Mouse (Mus musculus): ENCODE results near the gene Zpbp2.

Gene Zpbp2

GRCm38 (mm10) chr11:98586892-98587563 lies 36.1 kb downstream of the Zpbp2 start, which contains the start of gene Ormdl3:
Gene Ormdl3 (minus strand): TSS chr11:98587368.
- in situ Hi-C loops (cut with MboI; ENCODE audit: unreplicated experiment in 2 of 2), result loop anchor here in 1 of 2 experiments (25.0 kb wide), 1 partner anchor 800 kb away; the partner anchor contains the start of genes 1700001P01Rik, Lasp1 and Rpl23

- in situ Hi-C loops (cut with MboI; ENCODE audit: unreplicated experiment in 2 of 2), result loop anchor here in 1 of 2 experiments (25.0 kb wide), 1 partner anchor 801 kb away; the partner anchor contains the start of genes 1700001P01Rik, Lasp1 and Rpl23
Observed at GRCm38 (mm10) chr11:98587684-98588546, 37.0 kb downstream of the Zpbp2 start.

- in situ Hi-C loops (cut with MboI; ENCODE audit: unreplicated experiment in 2 of 2), result loop anchor here in 1 of 2 experiments (25.0 kb wide), 1 partner anchor 802 kb away; the partner anchor contains the start of genes 1700001P01Rik, Lasp1 and Rpl23
Observed at GRCm38 (mm10) chr11:98588833-98589281, 38.0 kb downstream of the Zpbp2 start.

- in situ Hi-C loops (cut with MboI; ENCODE audit: unreplicated experiment in 2 of 2), result loop anchor here in 1 of 2 experiments (25.0 kb wide), 1 partner anchor 802 kb away; the partner anchor contains the start of genes 1700001P01Rik, Lasp1 and Rpl23
Observed at GRCm38 (mm10) chr11:98589306-98589705, 38.4 kb downstream of the Zpbp2 start.

DNA sequence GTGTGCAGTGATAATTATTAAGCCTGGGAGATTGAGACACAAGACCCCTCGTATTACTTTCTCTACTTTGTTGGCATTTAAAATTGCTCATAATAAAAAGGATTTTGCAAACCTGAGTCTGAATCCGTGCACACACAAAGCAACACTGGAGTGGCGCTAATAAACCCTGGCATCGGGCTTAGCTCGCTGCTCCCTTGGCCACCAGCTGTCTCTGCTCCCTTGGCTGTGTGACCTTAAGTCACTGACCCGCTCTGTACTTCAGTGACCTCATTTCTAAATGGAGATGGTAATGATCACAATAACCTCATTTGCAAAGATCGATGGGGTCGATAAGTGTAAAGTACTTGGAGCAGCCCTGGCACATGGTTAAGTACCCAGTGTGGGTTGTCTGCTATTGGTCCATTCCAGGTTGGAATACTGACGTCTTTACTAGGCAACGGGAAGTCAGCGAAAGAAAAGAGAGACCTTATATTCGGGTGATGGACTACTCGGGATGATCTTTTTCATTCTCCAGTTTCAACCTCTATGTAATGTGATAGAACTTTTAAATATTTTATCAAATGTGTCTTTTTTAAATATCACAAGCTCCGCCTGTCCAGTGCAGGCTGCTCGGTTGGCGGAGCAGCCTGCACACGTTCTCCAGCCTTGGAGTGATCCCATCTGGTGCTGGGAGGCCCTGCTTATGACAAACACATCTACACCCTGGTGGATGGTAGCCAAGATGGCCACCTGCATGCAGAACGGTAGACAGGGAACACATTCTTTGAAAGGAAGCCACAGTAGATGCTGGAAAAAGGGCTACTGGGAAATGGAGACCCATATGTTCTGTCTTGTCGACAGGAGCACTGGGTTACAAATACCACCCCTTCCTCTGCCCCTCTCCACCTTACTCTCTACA lies 39.9 kb downstream of the Zpbp2 start:
- in situ Hi-C loops (cut with MboI; ENCODE audit: unreplicated experiment in 2 of 2), result loop anchor here in 1 of 2 experiments (5.0 to 25.0 kb wide), 4 partner anchors 38 to 803 kb away; partner anchors contain the start of genes 1700001P01Rik, Grb7, Lasp1 and Rpl23

DNA sequence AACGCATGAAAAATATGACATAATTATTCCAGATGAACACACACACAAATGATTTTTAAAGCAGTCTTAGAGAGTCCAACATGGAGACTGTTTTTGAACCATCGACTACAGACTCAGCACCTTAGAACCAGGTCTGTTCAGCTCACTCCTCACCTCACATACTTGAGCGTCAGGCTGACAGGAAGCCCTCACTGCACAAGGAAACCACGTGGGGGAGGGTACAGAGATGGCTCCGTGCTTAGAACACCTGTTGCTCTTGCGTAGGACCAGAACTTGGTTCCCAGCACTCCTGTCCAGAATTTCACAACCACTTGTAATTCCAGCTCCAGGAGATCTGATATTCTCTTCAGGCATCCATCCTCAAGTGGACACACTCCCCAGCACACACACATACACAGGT lies 44.1 kb downstream of the Zpbp2 start:
- in situ Hi-C loops (cut with MboI; ENCODE audit: unreplicated experiment in 2 of 2), result loop anchor here (5.0 to 25.0 kb wide), 4 partner anchors 43 to 808 kb away; partner anchors contain the start of genes 1700001P01Rik (in 1 of the 2), Grb7 (in 1 of the 2), Lasp1 (in 1 of the 2) and Rpl23 (in 1 of the 2)

- in situ Hi-C loops (cut with MboI; ENCODE audit: unreplicated experiment in 2 of 2), result loop anchor here (5.0 to 25.0 kb wide), 4 partner anchors 43 to 808 kb away; partner anchors contain the start of genes 1700001P01Rik (in 1 of the 2), Grb7 (in 1 of the 2), Lasp1 (in 1 of the 2) and Rpl23 (in 1 of the 2)
Observed at GRCm38 (mm10) chr11:98595473-98595872, 44.6 kb downstream of the Zpbp2 start.

DNA sequence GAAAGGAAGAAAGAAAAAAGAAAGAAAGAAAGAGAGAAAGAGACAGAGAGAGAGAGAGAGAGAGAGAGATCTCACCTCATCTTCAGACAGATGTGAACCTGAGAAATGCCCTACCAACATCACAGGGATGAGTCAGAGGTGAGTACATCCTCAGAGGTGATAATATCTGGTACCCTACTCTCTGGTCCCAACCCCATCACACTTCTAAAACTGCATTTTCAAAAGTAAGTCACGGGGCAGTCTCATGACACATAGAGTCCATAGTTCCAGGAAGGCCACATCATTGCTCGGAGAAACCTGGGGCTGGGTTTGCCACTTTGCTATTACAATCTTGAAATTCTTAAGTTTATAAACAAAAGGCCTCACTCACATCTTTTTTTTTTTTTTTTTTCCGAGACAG lies 45.1 kb downstream of the Zpbp2 start:
- in situ Hi-C loops (cut with MboI; ENCODE audit: unreplicated experiment in 2 of 2), result loop anchor here (5.0 to 25.0 kb wide), 4 partner anchors 44 to 809 kb away; partner anchors contain the start of genes 1700001P01Rik (in 1 of the 2), Grb7 (in 1 of the 2), Lasp1 (in 1 of the 2) and Rpl23 (in 1 of the 2)

DNA sequence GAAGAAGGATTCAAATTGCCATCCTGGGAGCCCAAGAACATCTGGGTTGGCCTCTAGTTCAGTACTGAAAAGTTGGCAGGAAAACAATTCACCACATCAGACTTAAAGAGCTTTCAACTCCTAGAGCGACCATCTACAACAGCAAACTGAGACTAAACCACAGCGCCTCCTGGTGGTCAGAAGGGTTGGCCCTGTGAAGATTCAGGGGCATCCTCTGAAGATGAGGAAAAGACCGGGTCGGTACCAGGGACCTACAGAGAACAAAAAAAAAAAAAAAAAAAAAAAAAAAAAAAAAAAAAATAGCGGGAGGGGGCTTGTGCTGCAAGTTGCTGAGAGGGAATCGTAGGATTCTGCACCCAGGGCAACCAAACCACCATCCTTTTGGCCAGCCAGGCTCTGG lies 46.5 kb downstream of the Zpbp2 start:
- in situ Hi-C loops (cut with MboI; ENCODE audit: unreplicated experiment in 2 of 2), result loop anchor here (5.0 to 25.0 kb wide), 4 partner anchors 45 to 810 kb away; partner anchors contain the start of genes 1700001P01Rik (in 1 of the 2), Grb7 (in 1 of the 2), Lasp1 (in 1 of the 2) and Rpl23 (in 1 of the 2)

- in situ Hi-C loops (cut with MboI; ENCODE audit: unreplicated experiment in 2 of 2), result loop anchor here (5.0 to 25.0 kb wide), 4 partner anchors 46 to 811 kb away; partner anchors contain the start of genes 1700001P01Rik (in 1 of the 2), Grb7 (in 1 of the 2), Lasp1 (in 1 of the 2) and Rpl23 (in 1 of the 2)
Observed at GRCm38 (mm10) chr11:98597991-98598390, 47.1 kb downstream of the Zpbp2 start, which contains the start of gene Lrrc3c. Gene Lrrc3c (plus strand): TSS chr11:98598291.

DNA sequence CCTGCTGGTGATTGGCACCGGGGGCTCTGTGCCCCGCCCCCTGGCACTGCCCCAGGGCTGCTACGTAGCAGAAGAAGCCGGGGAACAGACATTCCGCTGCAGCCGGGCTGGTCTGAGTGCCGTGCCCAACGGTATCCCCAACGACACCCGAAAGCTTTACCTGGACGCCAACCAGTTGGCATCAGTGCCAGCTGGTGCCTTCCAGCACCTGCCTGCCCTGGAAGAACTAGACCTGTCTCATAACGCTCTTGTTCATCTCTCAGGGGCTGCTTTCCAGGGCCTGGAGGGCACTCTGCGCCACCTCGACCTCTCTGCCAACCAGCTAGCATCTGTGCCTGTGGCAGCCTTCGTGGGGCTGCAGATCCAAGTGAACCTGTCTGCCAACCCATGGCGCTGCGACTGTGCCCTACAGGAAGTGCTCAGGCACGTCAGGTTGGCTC lies 48.0 kb downstream of the Zpbp2 start:
- in situ Hi-C loops (cut with MboI; ENCODE audit: unreplicated experiment in 2 of 2), result loop anchor here (5.0 to 25.0 kb wide), 4 partner anchors 47 to 812 kb away; partner anchors contain the start of genes 1700001P01Rik (in 1 of the 2), Grb7 (in 1 of the 2), Lasp1 (in 1 of the 2) and Rpl23 (in 1 of the 2)

- in situ Hi-C loops (cut with MboI; ENCODE audit: unreplicated experiment in 2 of 2), result loop anchor here (5.0 to 25.0 kb wide), 4 partner anchors 47 to 812 kb away; partner anchors contain the start of genes 1700001P01Rik (in 1 of the 2), Grb7 (in 1 of the 2), Lasp1 (in 1 of the 2) and Rpl23 (in 1 of the 2)
Observed at GRCm38 (mm10) chr11:98599291-98599690, 48.4 kb downstream of the Zpbp2 start.

- in situ Hi-C loops (cut with MboI; ENCODE audit: unreplicated experiment in 2 of 2), result loop anchor here in 1 of 2 experiments (10.0 kb wide), 1 partner anchor 73 kb away; no protein-coding TSS in a partner anchor
Observed at GRCm38 (mm10) chr11:98602090-98602690, 51.3 kb downstream of the Zpbp2 start.

- in situ Hi-C loops (cut with MboI; ENCODE audit: unreplicated experiment in 2 of 2), result loop anchor here in 1 of 2 experiments (10.0 kb wide), 1 partner anchor 71 kb away; no protein-coding TSS in a partner anchor
Observed at GRCm38 (mm10) chr11:98603953-98604352, 53.1 kb downstream of the Zpbp2 start.

GRCm38 (mm10) chr11:98604911-98605310 lies 54.0 kb downstream of the Zpbp2 start:
- in situ Hi-C loops (cut with MboI; ENCODE audit: unreplicated experiment in 2 of 2), result loop anchor here in 1 of 2 experiments (10.0 kb wide), 1 partner anchor 70 kb away; no protein-coding TSS in a partner anchor

DNA sequence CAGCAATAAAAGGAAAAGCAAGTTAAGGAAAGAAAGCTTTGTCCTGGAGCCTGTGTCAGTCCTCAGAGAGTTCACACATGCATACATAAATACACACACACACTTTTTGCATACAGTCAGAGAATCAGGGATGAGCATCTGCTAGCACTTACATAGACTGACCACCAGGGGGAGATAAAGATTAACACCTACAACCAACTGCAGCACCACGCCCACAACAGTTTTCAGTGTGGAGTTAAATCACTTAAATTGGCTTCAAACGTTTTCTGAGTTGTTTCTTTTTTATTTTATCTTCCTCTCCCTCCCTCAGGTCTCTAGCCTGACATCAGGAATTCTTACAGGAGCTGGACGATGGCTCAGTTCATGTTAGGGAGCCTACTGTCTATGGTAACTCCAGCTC lies 55.9 kb downstream of the Zpbp2 start:
- in situ Hi-C loops (cut with MboI; ENCODE audit: unreplicated experiment in 2 of 2), result loop anchor here in 1 of 2 experiments (10.0 kb wide), 1 partner anchor 68 kb away; no protein-coding TSS in a partner anchor

Measured in v-Abl transformed pro-B cells (cell line).